Comparison of ENCODE assay signal across 19 mouse cellular contexts in genomic region chr3:82261976-82262375, GRCm38 (mm10).
DNase-seq lines count a peak whose midpoint lies in the region; ATAC-seq and TF ChIP-seq lines count a peak whose summit lies in the region.
"Had no signal": no experiment of that assay in that cellular context is flagged by ENCODE, and none has a peak within 500 bp of the region (broad histone marks: within the 10 kb centered on the region; RNA-seq: fewer than 3 reads in every experiment).

No protein-coding gene starts in this region.

- no peaks in the 10 kb centered on the region for H3K4me1 ChIP-seq in heart, embryonic 11.5 days (ENCODE audit: control insufficient read depth, insufficient read depth, low read length)
- no peaks in the 10 kb centered on the region for H3K4me1 ChIP-seq in lung, embryonic 16.5 days (replicated peaks; ENCODE audit: control insufficient read depth, insufficient read depth, low read length)
- H3K4me1 ChIP-seq in lung, adult 2 months (ENCODE audit: control insufficient read depth, insufficient read depth, low read length), result no peaks in the 10 kb centered on the region
- no peaks in the 10 kb centered on the region for H3K4me1 ChIP-seq in kidney, postnatal 0 days (replicated peaks; ENCODE audit: insufficient read depth, low read length)
- H3K4me1 ChIP-seq: forebrain, embryonic 12.5 days; hindbrain, embryonic 13.5 days; limb, embryonic 15.5 days had no signal

- no peak for TF ChIP-seq CTCF in lung, adult 2 months (IDR thresholded peaks at IDR 0.05; ENCODE audit: insufficient read depth, low read length)
- TF ChIP-seq CTCF in kidney, postnatal 0 days (IDR thresholded peaks at IDR 0.05; ENCODE audit: low read depth), result no peak

- ATAC-seq in heart, embryonic 11.5 days (replicated peaks; ENCODE audit: insufficient number of reproducible peaks, low FRiP score, low TSS enrichment), result no peak
- ATAC-seq in lung, embryonic 16.5 days (ENCODE audit: low read depth), result peak; percentile 48; the same call in 1 of the 2 replicates
- peak; percentile 58 for ATAC-seq in kidney, postnatal 0 days (replicated peaks; ENCODE audit: low FRiP score, low read depth)
- no peak for ATAC-seq in megakaryocyte, adult 5-6 weeks (ENCODE audit: poor library complexity, severe bottlenecking)
- ATAC-seq: intestine, postnatal 0 days; lung, postnatal 0 days had no signal

- WGBS in heart, embryonic 11.5 days (ENCODE audit: insufficient replicate concordance), result 48% methylated on average over 3 of the region's 3 CpGs
- WGBS in lung, embryonic 16.5 days, result 41% methylated on average over 3 of the region's 3 CpGs
- WGBS in lung, adult 2 months, result 51% methylated on average over 3 of the region's 3 CpGs
- WGBS in kidney, postnatal 0 days, result 52% methylated on average over 3 of the region's 3 CpGs

- DNase-seq in heart, adult 8-10 months (ENCODE audit: low spot score), result peak; percentile 19
- DNase-seq in lung, adult 2 months, result no peak
- peak; percentile 87 for DNase-seq in kidney, postnatal 0 days (ENCODE audit: low spot score)
- no peak for DNase-seq in thymus, postnatal 4 days
- DNase-seq in layer of hippocampus, postnatal 36 days, result no peak
- DNase-seq: adrenal gland, adult 8-10 months; B cell, adult 2 months; cerebellum, postnatal 14 days; embryo, embryonic 11 days; gastrocnemius, postnatal 10 days; right cerebral cortex, adult 18-20 months had no signal

- H3K36me3 ChIP-seq in heart, embryonic 11.5 days (ENCODE audit: control insufficient read depth, insufficient read depth, low read length), result no peaks in the 10 kb centered on the region
- H3K36me3 ChIP-seq in lung, embryonic 16.5 days (ENCODE audit: control insufficient read depth, insufficient read depth, low read length), result no peaks in the 10 kb centered on the region
- H3K36me3 ChIP-seq in kidney, postnatal 0 days (ENCODE audit: insufficient read depth, low read length), result no peaks in the 10 kb centered on the region
- H3K36me3 ChIP-seq: forebrain, embryonic 12.5 days; hindbrain, embryonic 13.5 days; limb, embryonic 15.5 days had no signal

- H3K4me3 ChIP-seq in heart, embryonic 11.5 days (ENCODE audit: low read depth, low read length), result no peak overlapping the region
- no peak overlapping the region for H3K4me3 ChIP-seq in lung, embryonic 16.5 days (ENCODE audit: low read length)
- H3K4me3 ChIP-seq in lung, adult 2 months (replicated peaks; ENCODE audit: extremely low read depth, low read depth, low read length), result no peak overlapping the region
- H3K4me3 ChIP-seq in kidney, postnatal 0 days (replicated peaks; ENCODE audit: low read depth, low read length), result no peak overlapping the region
- H3K4me3 ChIP-seq: forebrain, embryonic 12.5 days; hindbrain, embryonic 13.5 days; limb, embryonic 15.5 days had no signal

- no peak overlapping the region for H3K27ac ChIP-seq in heart, embryonic 11.5 days (ENCODE audit: low read depth, low read length)
- no peak overlapping the region for H3K27ac ChIP-seq in lung, embryonic 16.5 days (ENCODE audit: low read length)
- peak overlapping the region; percentile 21; the same call in 1 of the 2 replicates for H3K27ac ChIP-seq in kidney, postnatal 0 days
- H3K27ac ChIP-seq: forebrain, embryonic 12.5 days; hindbrain, embryonic 13.5 days; limb, embryonic 15.5 days had no signal

- H3K27me3 ChIP-seq in heart, embryonic 11.5 days (ENCODE audit: control insufficient read depth, insufficient read depth, low read length), result no peaks in the 10 kb centered on the region
- no peaks in the 10 kb centered on the region for H3K27me3 ChIP-seq in lung, embryonic 16.5 days (ENCODE audit: control insufficient read depth, insufficient read depth, low read depth, low read length)
- H3K27me3 ChIP-seq in kidney, postnatal 0 days (ENCODE audit: insufficient read depth, low read length), result no peaks in the 10 kb centered on the region
- H3K27me3 ChIP-seq: forebrain, embryonic 12.5 days; hindbrain, embryonic 13.5 days; limb, embryonic 15.5 days had no signal

- H3K9ac ChIP-seq in heart, embryonic 11.5 days (ENCODE audit: low read depth, low read length), result no peak overlapping the region
- H3K9ac ChIP-seq in lung, embryonic 16.5 days (ENCODE audit: low read length), result no peak overlapping the region
- H3K9ac ChIP-seq in kidney, postnatal 0 days (ENCODE audit: low read depth, low read length), result no peak overlapping the region
- H3K9ac ChIP-seq: forebrain, embryonic 12.5 days; hindbrain, embryonic 13.5 days; limb, embryonic 15.5 days had no signal

- no peaks in the 10 kb centered on the region for H3K9me3 ChIP-seq in heart, embryonic 11.5 days (replicated peaks; ENCODE audit: control insufficient read depth, low read length)
- no peaks in the 10 kb centered on the region for H3K9me3 ChIP-seq in lung, embryonic 16.5 days (ENCODE audit: control insufficient read depth, low read length)
- no peaks in the 10 kb centered on the region for H3K9me3 ChIP-seq in kidney, postnatal 0 days (replicated peaks; ENCODE audit: low read length)
- H3K9me3 ChIP-seq: forebrain, embryonic 12.5 days; hindbrain, embryonic 13.5 days; limb, embryonic 15.5 days had no signal

- no peak for TF ChIP-seq POLR2A in lung, adult 2 months (IDR thresholded peaks at IDR 0.05; ENCODE audit: borderline replicate concordance, extremely low read depth, low read depth, low read length)

- no peak overlapping the region for H3K4me2 ChIP-seq in heart, embryonic 11.5 days
- H3K4me2 ChIP-seq in lung, embryonic 16.5 days (ENCODE audit: low read depth, low read length), result no peak overlapping the region
- H3K4me2 ChIP-seq in kidney, postnatal 0 days (ENCODE audit: low read length), result no peak overlapping the region
- H3K4me2 ChIP-seq: forebrain, embryonic 12.5 days; hindbrain, embryonic 13.5 days; limb, embryonic 15.5 days had no signal

Comparison
In these comparisons a context has a peak if more than half of its experiments do, and no peak if none do; other contexts are left out.
1. DNase-seq: peak in heart, adult 8-10 months (single experiment) and kidney, postnatal 0 days (single experiment); none in lung, adult 2 months (single experiment), thymus, postnatal 4 days (single experiment) and layer of hippocampus, postnatal 36 days (0 of 2).
2. ATAC-seq: peak in lung, embryonic 16.5 days (single experiment) and kidney, postnatal 0 days (single experiment); none in heart, embryonic 11.5 days (single experiment) and megakaryocyte, adult 5-6 weeks (single experiment).